Mouse (Mus musculus): ENCODE measurements at regions not wholly inside any gene's neighbourhood (a gene's known extent, or its start where the extent isn't known, plus 50 kb on each side); places are given as distances from the start of the nearest gene placed in this dataset.
A peak's percentile ranks its signal among the peaks of the same experiment; 100 is the strongest.
"Not testable (repeated sequence)": the region's sequence is repeated elsewhere in the genome, so short reads cannot be mapped to it uniquely, and the experiment has no call there.

DNA sequence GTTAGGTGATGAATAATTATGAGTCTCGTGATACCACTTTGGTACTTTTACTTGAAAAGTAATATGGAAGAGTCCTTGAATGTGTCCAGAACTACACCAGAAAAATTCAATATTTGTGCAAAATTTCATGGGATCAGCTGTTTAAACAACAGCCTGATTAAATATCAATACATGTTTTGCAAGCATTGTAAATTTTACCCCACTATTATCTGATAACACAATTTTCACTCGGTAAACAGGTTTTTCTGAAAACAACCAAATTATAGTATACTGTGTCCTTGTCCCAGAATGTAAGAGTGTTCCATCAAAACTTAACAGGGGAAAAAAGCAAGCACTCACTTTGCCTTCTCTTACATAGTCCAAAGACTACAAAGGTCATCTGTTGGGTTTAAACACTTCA is 343.1 kb upstream of the Fign start:
- DNase-seq (ENCODE audit: low read depth) = no peak

DNA sequence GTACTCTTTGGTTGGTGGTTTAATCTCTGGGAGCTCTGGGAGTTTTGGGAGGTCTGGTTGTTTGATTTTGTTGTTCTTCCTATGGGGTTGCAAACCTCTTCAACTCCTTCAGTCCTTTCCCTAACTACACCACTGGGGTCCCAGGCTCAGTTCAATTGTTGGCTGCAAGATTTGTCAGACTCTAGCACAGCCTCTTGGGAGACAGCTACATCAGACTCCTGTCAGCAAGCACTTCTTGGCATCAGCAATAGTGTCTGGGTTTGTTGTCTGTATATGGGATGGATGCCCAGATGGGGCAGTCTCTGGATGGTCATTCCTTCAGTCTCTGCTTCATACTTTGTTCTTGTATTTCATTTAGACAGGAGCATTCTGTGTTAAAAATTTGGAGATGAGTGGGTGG is 319.3 kb upstream of the Fign start:
- not testable (repeated sequence) for DNase-seq (ENCODE audit: low read depth)

DNA sequence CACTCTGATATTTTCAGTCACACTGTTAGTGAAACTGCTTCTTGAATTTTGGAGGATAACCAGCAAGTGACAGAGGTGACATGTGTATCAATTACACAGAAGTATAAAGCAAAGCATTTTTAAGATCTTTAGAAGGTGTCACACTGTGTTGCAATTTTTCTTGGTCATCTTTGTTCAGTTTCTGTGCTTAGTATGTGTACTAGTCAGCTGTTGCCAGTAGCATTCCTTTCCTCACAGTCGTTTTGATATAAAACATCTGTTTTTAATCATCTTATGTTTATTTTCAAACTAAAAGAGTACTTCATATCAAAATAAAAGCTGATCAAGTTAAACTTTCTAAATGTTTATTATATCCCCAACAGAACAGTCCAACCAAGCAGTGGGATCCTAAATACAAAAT is 316.0 kb upstream of the Fign start:
- DNase-seq (ENCODE audit: low read depth) = peak; percentile 46

DNA sequence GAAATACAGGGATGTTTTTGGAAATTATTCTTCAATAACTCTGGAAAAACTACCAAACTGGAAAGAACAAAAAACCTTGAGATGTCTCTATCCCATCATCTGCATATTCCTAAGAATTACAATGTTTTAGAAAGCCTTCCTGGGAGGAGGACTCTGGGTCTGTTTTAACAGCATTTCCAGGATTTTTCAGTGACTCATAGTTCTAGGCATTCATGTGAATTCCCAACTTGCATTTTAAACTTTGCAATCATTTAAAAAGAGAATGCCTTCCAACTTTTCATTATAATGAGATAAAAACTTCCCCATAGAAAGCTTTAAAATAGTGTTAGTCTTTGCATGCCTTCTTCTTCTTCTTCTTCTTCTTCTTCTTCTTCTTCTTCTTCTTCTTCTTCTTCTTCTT is 315.4 kb upstream of the Fign start:
- peak; percentile 30 for DNase-seq (ENCODE audit: low read depth)

DNA sequence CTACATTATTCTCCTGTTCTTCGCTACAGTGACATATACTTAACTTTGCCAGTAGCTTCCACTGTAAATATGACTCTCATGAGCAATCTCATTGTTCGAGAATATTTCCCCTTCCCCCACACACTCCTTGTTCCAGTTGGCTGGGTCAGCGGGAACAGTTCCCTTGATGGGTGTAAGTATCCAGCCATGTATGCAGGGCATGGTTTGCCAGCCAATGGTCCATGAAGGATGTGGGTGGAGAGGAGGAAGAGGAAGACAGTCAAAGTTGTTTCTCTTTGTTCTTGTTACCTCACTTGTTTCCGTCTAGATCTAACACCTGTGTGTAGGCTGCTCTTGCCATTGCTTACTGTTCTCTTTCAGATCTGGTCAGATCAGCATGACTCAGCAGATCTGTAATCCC is 298.1 kb upstream of the Fign start:
- DNase-seq (ENCODE audit: low read depth) = no peak

DNA sequence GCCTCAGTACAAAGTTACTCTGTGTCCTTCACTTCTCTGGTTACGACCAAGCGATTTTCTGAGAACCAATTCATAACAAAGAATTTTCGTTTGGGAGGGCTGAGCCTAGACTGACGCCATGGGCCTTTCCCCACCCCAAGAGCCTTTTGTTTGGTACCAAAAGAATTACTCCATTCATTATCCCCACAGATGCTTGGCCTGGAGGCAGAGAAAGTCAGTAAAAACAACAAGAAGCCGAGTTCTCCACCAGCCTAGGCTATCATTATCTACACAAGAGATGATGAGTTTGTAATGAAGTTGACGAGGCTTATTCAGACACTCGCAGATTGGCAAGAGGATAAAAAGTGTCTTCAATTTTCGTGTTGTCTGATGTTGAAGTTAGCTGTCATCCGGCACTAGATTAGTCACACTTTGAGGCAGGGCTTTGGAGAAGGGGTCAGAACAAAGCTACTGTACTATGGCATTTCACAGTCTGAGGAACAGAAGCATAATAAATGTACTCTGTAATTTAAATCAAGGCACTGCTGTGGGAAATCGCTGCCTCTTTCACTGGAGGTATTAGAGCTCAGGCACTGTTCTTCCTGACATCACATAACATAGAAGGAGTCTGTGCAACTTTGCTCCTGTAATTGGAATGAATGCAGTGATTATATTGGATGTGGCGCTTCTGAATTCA is 296.9 kb upstream of the Fign start:
- DNase-seq (ENCODE audit: low read depth) = peak; percentile 46

DNA sequence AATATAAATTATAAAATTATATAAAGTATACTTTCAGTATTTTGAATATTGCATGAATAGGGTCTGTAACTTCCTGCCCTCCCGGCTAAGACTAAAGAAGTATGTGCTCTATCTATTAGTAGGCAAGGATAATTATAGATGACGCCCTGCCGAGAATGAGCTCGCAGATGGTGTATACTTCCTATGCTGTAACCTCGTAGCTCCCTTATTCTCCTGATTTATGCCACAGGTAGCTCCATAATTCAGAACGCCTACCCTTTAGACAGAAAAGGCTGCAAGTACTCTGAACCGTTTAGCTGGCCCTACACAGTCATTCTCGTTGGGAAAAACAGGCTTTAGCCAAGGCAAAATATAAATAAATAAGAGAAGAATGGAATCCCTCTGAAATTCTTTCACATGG is 296.4 kb upstream of the Fign start:
- DNase-seq (ENCODE audit: low read depth) = no peak

DNA sequence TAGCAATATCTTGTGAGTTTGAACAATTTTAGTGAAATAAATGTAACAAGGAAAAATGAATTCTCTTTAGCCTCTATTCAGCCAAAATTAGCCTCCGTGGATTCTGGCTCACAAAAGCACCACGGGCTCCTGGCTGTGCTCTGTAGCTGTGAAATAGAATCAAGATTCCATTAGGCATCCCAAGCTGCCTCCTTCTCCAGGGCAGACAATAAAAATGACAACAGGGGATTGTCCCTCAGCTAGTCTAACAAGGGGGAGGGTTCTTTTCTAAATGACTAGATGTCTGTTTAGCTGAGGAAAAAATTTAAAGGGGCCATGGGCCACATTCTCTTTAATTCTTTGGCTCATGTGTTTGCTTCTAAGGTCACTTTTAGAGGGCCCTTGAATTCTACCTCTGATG is 272.0 kb upstream of the Fign start:
- no peak for DNase-seq (ENCODE audit: low read depth)

DNA sequence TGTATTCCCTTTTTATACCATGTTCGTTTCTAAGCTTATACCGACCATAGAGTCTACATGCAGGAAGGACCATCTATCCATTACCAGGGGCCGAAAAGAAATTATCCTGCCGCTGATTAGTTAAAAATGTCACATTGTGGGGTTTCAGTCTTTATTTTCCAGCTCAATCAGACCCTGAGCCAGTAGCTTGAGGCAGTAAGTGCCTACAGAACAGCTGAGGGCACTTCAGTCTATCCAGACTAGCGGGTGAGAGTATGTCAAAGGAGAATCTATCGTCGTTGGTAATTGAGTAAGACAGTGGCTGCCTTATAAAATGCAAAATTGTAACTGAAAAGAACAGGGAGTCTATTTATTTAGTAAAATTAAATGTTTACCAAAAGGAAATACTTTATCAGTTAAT is 269.4 kb upstream of the Fign start:
- DNase-seq (ENCODE audit: low read depth) = no peak

DNA sequence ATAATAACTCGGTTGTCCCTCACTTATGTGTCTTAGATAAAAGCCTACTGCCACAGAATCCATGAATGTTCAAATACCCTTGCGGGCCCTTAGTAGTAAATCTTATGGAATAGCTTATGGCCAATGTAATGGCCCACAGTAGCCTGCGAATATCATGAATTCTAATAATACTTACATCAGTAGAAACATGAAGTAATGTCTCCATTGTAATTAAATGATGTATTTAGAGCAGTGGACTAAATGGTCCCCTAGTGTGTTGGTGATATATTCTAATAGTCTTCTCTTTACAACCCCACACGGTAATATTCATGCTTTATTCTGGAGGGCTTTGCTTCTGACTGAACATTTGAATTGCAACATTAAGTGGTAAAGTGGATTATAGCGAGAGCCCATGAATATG is 268.7 kb upstream of the Fign start:
- DNase-seq (ENCODE audit: low read depth) = no peak

DNA sequence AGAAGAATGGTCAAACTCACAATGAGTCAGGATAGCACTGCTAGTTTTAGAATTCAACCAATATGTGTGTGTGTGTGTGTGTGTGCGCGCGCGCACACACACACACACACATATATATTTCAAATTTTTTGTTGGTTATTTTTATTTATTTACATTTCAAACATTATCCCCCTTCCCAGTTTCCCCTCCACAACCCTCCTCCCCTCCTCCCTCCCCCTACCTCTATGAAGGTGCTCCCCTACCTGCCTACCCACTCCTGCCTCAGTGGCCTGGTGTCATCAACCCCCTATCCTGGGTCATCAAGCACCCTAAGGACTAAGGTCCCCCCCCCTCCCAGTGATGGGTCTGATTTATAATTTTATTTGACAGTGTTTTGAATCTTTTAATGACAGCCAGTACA is 258.4 kb upstream of the Fign start:
- no peak for DNase-seq (ENCODE audit: low read depth)

DNA sequence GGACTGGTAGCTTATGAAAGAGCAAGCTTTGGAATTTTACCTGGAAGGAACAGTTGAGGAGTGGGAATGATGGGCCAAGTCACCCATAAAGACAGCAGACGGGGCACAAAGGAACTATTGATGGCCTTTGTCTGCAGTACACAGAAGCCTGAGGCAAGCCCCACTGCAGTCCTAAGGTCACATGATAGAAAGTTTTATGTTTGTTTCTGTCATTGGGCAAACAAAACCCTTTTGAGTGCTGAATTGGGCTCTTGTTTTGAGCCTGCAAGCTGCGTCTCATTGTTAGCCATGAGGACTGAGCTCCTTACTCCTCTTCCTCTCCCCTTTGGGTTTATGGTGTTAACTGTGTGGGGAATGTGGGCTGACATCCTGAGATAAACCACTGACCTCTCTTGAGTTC is 227.7 kb upstream of the Fign start:
- no peak for DNase-seq (ENCODE audit: low read depth)
